Comparison of ENCODE assay signal across 33 mouse cellular contexts in genomic region chr8:51448600-51448999, GRCm38 (mm10).
"Had no signal": no experiment of that assay in that cellular context is flagged by ENCODE, and none has a peak within 500 bp of the region (broad histone marks: within the 10 kb centered on the region; RNA-seq: fewer than 3 reads in every experiment).

No protein-coding gene starts in this region.

- H3K4me2 ChIP-seq: limb, embryonic 12.5 days; limb, embryonic 13.5 days; limb, embryonic 15.5 days; liver, embryonic 11.5 days; liver, embryonic 12.5 days; liver, embryonic 13.5 days; liver, embryonic 15.5 days; lung, embryonic 14.5 days; lung, embryonic 15.5 days; midbrain, embryonic 11.5 days; midbrain, embryonic 12.5 days; midbrain, embryonic 13.5 days; midbrain, embryonic 15.5 days; neural tube, embryonic 12.5 days; neural tube, embryonic 13.5 days had no signal

- ATAC-seq: liver, embryonic 12.5 days; liver, postnatal 0 days; lung, postnatal 0 days; midbrain, embryonic 13.5 days; midbrain, embryonic 15.5 days; midbrain, embryonic 16.5 days had no signal

- H3K9me3 ChIP-seq: limb, embryonic 10.5 days; limb, embryonic 12.5 days; limb, embryonic 13.5 days; limb, embryonic 15.5 days; liver, embryonic 12.5 days; liver, embryonic 15.5 days; lung, embryonic 15.5 days; megakaryocyte, embryonic 14.5 days; midbrain, embryonic 10.5 days; midbrain, embryonic 12.5 days; midbrain, embryonic 13.5 days; midbrain, embryonic 15.5 days; neural tube, embryonic 12.5 days; neural tube, embryonic 13.5 days had no signal

- H3K27me3 ChIP-seq: limb, embryonic 12.5 days; limb, embryonic 13.5 days; limb, embryonic 15.5 days; liver, embryonic 12.5 days; liver, embryonic 13.5 days; liver, embryonic 15.5 days; lung, embryonic 15.5 days; megakaryocyte, embryonic 14.5 days; midbrain, embryonic 12.5 days; midbrain, embryonic 13.5 days; midbrain, embryonic 15.5 days; neural tube, embryonic 12.5 days; neural tube, embryonic 13.5 days had no signal

- H3K36me3 ChIP-seq: limb, embryonic 10.5 days; limb, embryonic 12.5 days; limb, embryonic 13.5 days; limb, embryonic 15.5 days; liver, embryonic 12.5 days; liver, embryonic 13.5 days; liver, embryonic 15.5 days; lung, embryonic 15.5 days; midbrain, embryonic 10.5 days; midbrain, embryonic 12.5 days; midbrain, embryonic 13.5 days; midbrain, embryonic 15.5 days; neural tube, embryonic 12.5 days; neural tube, embryonic 13.5 days had no signal

- DNase-seq: left cerebral cortex, postnatal 4 days; liver; liver, embryonic 13.5 days; liver, postnatal 0 days; lung, adult 18-20 months; lung, adult 2 months; lung, embryonic 14.5 days; lung, postnatal 10 days; lung, postnatal 14 days; lung, postnatal 36 days; lung, postnatal 4 days; midbrain, embryonic 14.5 days had no signal

- H3K9ac ChIP-seq: limb, embryonic 12.5 days; limb, embryonic 13.5 days; limb, embryonic 15.5 days; liver, embryonic 12.5 days; liver, embryonic 13.5 days; liver, embryonic 14.5 days; liver, embryonic 15.5 days; liver, postnatal 0 days; lung, embryonic 14.5 days; lung, embryonic 15.5 days; midbrain, embryonic 12.5 days; midbrain, embryonic 13.5 days; midbrain, embryonic 15.5 days; neural tube, embryonic 12.5 days; neural tube, embryonic 13.5 days had no signal

- H3K4me3 ChIP-seq: limb, embryonic 10.5 days; limb, embryonic 12.5 days; limb, embryonic 13.5 days; limb, embryonic 15.5 days; liver, embryonic 12.5 days; liver, embryonic 13.5 days; liver, embryonic 15.5 days; lung, embryonic 15.5 days; megakaryocyte, embryonic 14.5 days; midbrain, embryonic 10.5 days; midbrain, embryonic 12.5 days; midbrain, embryonic 13.5 days; midbrain, embryonic 15.5 days; myocyte; neural tube, embryonic 12.5 days; neural tube, embryonic 13.5 days had no signal

- H3K4me1 ChIP-seq: limb, embryonic 10.5 days; limb, embryonic 12.5 days; limb, embryonic 13.5 days; limb, embryonic 15.5 days; liver, embryonic 12.5 days; liver, embryonic 13.5 days; liver, embryonic 15.5 days; lung, embryonic 15.5 days; megakaryocyte, embryonic 14.5 days; midbrain, embryonic 10.5 days; midbrain, embryonic 12.5 days; midbrain, embryonic 13.5 days; midbrain, embryonic 15.5 days; neural tube, embryonic 12.5 days; neural tube, embryonic 13.5 days had no signal

- H3K27ac ChIP-seq: limb, embryonic 10.5 days; limb, embryonic 12.5 days; limb, embryonic 13.5 days; limb, embryonic 15.5 days; liver, embryonic 12.5 days; liver, embryonic 13.5 days; liver, embryonic 14.5 days; liver, embryonic 15.5 days; lung, embryonic 15.5 days; macrophage; midbrain, embryonic 10.5 days; midbrain, embryonic 12.5 days; midbrain, embryonic 13.5 days; midbrain, embryonic 15.5 days; neural tube, embryonic 12.5 days; neural tube, embryonic 13.5 days had no signal
